Mouse (Mus musculus): ENCODE data around the gene Trmo. TPM values are rescaled to one million over a fixed set of nuclear protein-coding genes. Genes with fewer than 3 reads are reported as not detected.
A peak's percentile ranks its signal among the peaks of the same experiment; 100 is the strongest.

Trmo gene
- 6.5 and 7.5 TPM in 2 replicates for polyA plus RNA-seq (2015; fragmentation: Nextera tagmentation; extraction: Ambion mirVana)

- Histone ChIP-seq H3K27ac (replicated peaks) (peak within 1 kb of the TSS; percentile 93), H3K4me1 (replicated peaks; ENCODE audit: control insufficient read depth, insufficient read depth) (no peaks in the 10 kb centered on the region), H3K9ac (ENCODE audit: low read length) (peak within 1 kb of the TSS; percentile 79), H3K36me3 (ENCODE audit: control insufficient read depth, insufficient read depth, low read length) (peaks cover 4% of the 10 kb centered on the region; the same call in 1 of the 2 replicates), H3K27me3 (ENCODE audit: control insufficient read depth, insufficient read depth, low read length) (no peaks in the 10 kb centered on the region), H3K4me2 (replicated peaks; ENCODE audit: low read depth) (peak within 1 kb of the TSS; percentile 72), H3K9me3 (ENCODE audit: control insufficient read depth, low read length) (no peaks in the 10 kb centered on the region), H3K4me3 (ENCODE audit: low read depth, low read length) (peak within 1 kb of the TSS; percentile 71)
- ATAC-seq (ENCODE audit: low FRiP score, low TSS enrichment): peak; percentile 94
- TF ChIP-seq CTCF (IDR thresholded peaks at IDR 0.05; ENCODE audit: low read depth) (0 out of 2 replicates have a peak, but pooled peaks have one; percentile 4), EP300 (optimal IDR thresholded peaks at IDR 0.05) (no peak)
- under 1% methylated on average over 56 of the region's 56 CpGs for WGBS
- peak; percentile 94 for DNase-seq (ENCODE audit: low spot score)
These were observed at the start of gene Trmo for GRCm38 (mm10) chr4:46389013-46389611. Trmo (minus strand) TSS chr4:46389437.

- H3K9ac ChIP-seq (ENCODE audit: low read length): no peak overlapping the region
- no peak overlapping the region for H3K4me3 ChIP-seq (ENCODE audit: low read depth, low read length)
- H3K4me1 ChIP-seq (replicated peaks; ENCODE audit: control insufficient read depth, insufficient read depth): no peaks in the 10 kb centered on the region
- no peak overlapping the region for H3K4me2 ChIP-seq (replicated peaks; ENCODE audit: low read depth)
- H3K9me3 ChIP-seq (ENCODE audit: control insufficient read depth, low read length): no peaks in the 10 kb centered on the region
- 67% methylated on average over 12 of the region's 12 CpGs for WGBS
- H3K27ac ChIP-seq (replicated peaks): no peak overlapping the region
- H3K36me3 ChIP-seq (ENCODE audit: control insufficient read depth, insufficient read depth, low read length): no peaks in the 10 kb centered on the region
- ATAC-seq (ENCODE audit: low FRiP score, low TSS enrichment) (no peak), DNase-seq (ENCODE audit: low spot score) (no peak)
- H3K27me3 ChIP-seq (ENCODE audit: control insufficient read depth, insufficient read depth, low read length): no peaks in the 10 kb centered on the region
- TF ChIP-seq CTCF (IDR thresholded peaks at IDR 0.05; ENCODE audit: low read depth) (no peak), EP300 (optimal IDR thresholded peaks at IDR 0.05) (no peak)
These were observed 43.3 kb upstream of the Trmo start for GRCm38 (mm10) chr4:46432339-46433036.

- no peak for ATAC-seq (ENCODE audit: low FRiP score, low TSS enrichment)
- Histone ChIP-seq H3K4me1 (replicated peaks; ENCODE audit: control insufficient read depth, insufficient read depth) (no peaks in the 10 kb centered on the region), H3K4me2 (replicated peaks; ENCODE audit: low read depth) (no peak overlapping the region), H3K9ac (ENCODE audit: low read length) (no peak overlapping the region), H3K27me3 (ENCODE audit: control insufficient read depth, insufficient read depth, low read length) (no peaks in the 10 kb centered on the region), H3K4me3 (ENCODE audit: low read depth, low read length) (no peak overlapping the region), H3K27ac (replicated peaks) (no peak overlapping the region), H3K9me3 (ENCODE audit: control insufficient read depth, low read length) (no peaks in the 10 kb centered on the region), H3K36me3 (ENCODE audit: control insufficient read depth, insufficient read depth, low read length) (no peaks in the 10 kb centered on the region)
- TF ChIP-seq EP300 (optimal IDR thresholded peaks at IDR 0.05) (no peak), CTCF (IDR thresholded peaks at IDR 0.05; ENCODE audit: low read depth) (no peak)
- WGBS: 59% methylated on average over 10 of the region's 10 CpGs
- no peak for DNase-seq (ENCODE audit: low spot score)
These were observed 39.8 kb upstream of the Trmo start for GRCm38 (mm10) chr4:46428903-46429499.

- ATAC-seq (ENCODE audit: low FRiP score, low TSS enrichment): no peak
- Histone ChIP-seq H3K4me2 (replicated peaks; ENCODE audit: low read depth) (no peak overlapping the region), H3K27me3 (ENCODE audit: control insufficient read depth, insufficient read depth, low read length) (no peaks in the 10 kb centered on the region), H3K36me3 (ENCODE audit: control insufficient read depth, insufficient read depth, low read length) (no peaks in the 10 kb centered on the region), H3K9me3 (ENCODE audit: control insufficient read depth, low read length) (no peaks in the 10 kb centered on the region), H3K4me1 (replicated peaks; ENCODE audit: control insufficient read depth, insufficient read depth) (no peaks in the 10 kb centered on the region), H3K4me3 (ENCODE audit: low read depth, low read length) (no peak overlapping the region), H3K9ac (ENCODE audit: low read length) (no peak overlapping the region), H3K27ac (replicated peaks) (no peak overlapping the region)
- DNase-seq (ENCODE audit: low spot score): no peak
- no peak for TF ChIP-seq CTCF (IDR thresholded peaks at IDR 0.05; ENCODE audit: low read depth)
- TF ChIP-seq EP300 (optimal IDR thresholded peaks at IDR 0.05): no peak
- WGBS: 67% methylated on average over 8 of the region's 8 CpGs
These were observed 33.4 kb upstream of the Trmo start for GRCm38 (mm10) chr4:46422625-46423024.

GRCm38 (mm10) chr4:46418851-46419250 is 29.6 kb upstream of the Trmo start:
- no peaks in the 10 kb centered on the region for H3K27me3 ChIP-seq (ENCODE audit: control insufficient read depth, insufficient read depth, low read length)
- no peak overlapping the region for H3K9ac ChIP-seq (ENCODE audit: low read length)
- H3K27ac ChIP-seq (replicated peaks): no peak overlapping the region
- TF ChIP-seq CTCF (IDR thresholded peaks at IDR 0.05; ENCODE audit: low read depth) (no peak), EP300 (optimal IDR thresholded peaks at IDR 0.05) (no peak)
- H3K4me1 ChIP-seq (replicated peaks; ENCODE audit: control insufficient read depth, insufficient read depth): no peaks in the 10 kb centered on the region
- H3K36me3 ChIP-seq (ENCODE audit: control insufficient read depth, insufficient read depth, low read length): no peaks in the 10 kb centered on the region
- DNase-seq (ENCODE audit: low spot score): no peak
- no peak overlapping the region for H3K4me2 ChIP-seq (replicated peaks; ENCODE audit: low read depth)
- no peak overlapping the region for H3K4me3 ChIP-seq (ENCODE audit: low read depth, low read length)
- WGBS: 66% methylated on average over 9 of the region's 9 CpGs
- ATAC-seq (ENCODE audit: low FRiP score, low TSS enrichment): no peak
- no peaks in the 10 kb centered on the region for H3K9me3 ChIP-seq (ENCODE audit: control insufficient read depth, low read length)

GRCm38 (mm10) chr4:46417491-46417890 is 28.3 kb upstream of the Trmo start:
- no peak for ATAC-seq (ENCODE audit: low FRiP score, low TSS enrichment)
- WGBS: 58% methylated on average over 3 of the region's 3 CpGs
- Histone ChIP-seq H3K9me3 (ENCODE audit: control insufficient read depth, low read length) (no peaks in the 10 kb centered on the region), H3K27me3 (ENCODE audit: control insufficient read depth, insufficient read depth, low read length) (no peaks in the 10 kb centered on the region), H3K9ac (ENCODE audit: low read length) (no peak overlapping the region), H3K36me3 (ENCODE audit: control insufficient read depth, insufficient read depth, low read length) (no peaks in the 10 kb centered on the region), H3K4me3 (ENCODE audit: low read depth, low read length) (no peak overlapping the region), H3K4me1 (replicated peaks; ENCODE audit: control insufficient read depth, insufficient read depth) (no peaks in the 10 kb centered on the region), H3K27ac (replicated peaks) (no peak overlapping the region), H3K4me2 (replicated peaks; ENCODE audit: low read depth) (no peak overlapping the region)
- DNase-seq (ENCODE audit: low spot score): no peak
- TF ChIP-seq EP300 (optimal IDR thresholded peaks at IDR 0.05) (no peak), CTCF (IDR thresholded peaks at IDR 0.05; ENCODE audit: low read depth) (peak; percentile 54)
